Mouse (Mus musculus) stomach, postnatal 0 days (tissue): ENCODE measurements around the gene Ddr2.

Experiments
- CTCF ChIP-seq: IDR thresholded peaks from 2 replicates; pipeline ENCODE4 v1.5.1; 2016; ENCODE audit warnings: antibody characterized with exemption, low read depth, mild to moderate bottlenecking, moderate library complexity
- EP300 ChIP-seq: optimal IDR thresholded peaks from 2 replicates; pipeline ENCODE3; 2016; ENCODE audit warnings: antibody characterized with exemption

- TF ChIP-seq EP300 (no peak), CTCF (no peak)
These were observed 43.4 kb upstream of the Ddr2 start for GRCm38 (mm10) chr1:170153986-170154385.
